Mouse (Mus musculus): Measurements from ENCODE around the gene Csrnp1. TPM values are rescaled to one million over a fixed set of nuclear protein-coding genes. Genes with fewer than 3 reads are reported as not detected.
A peak's percentile ranks its signal among the peaks of the same experiment; 100 is the strongest.
"Not testable (repeated sequence)": the region's sequence is repeated elsewhere in the genome, so short reads cannot be mapped to it uniquely, and the experiment has no call there.

The Csrnp1 gene
- total RNA-seq, 2 experiments from 2014 or later: 28.7 to 31.3 TPM

- no peak for DNase-seq (ENCODE audit: extremely low spot score in 1 of 2, low spot score in 2 of 2)
- no peak overlapping the region for H3K27ac ChIP-seq
- no peak for TF ChIP-seq CTCF (IDR thresholded peaks at IDR 0.05)
- intact Hi-C loops (cut with DNase I): no loop called here
- no peak overlapping the region for H3K4me3 ChIP-seq
These were observed 30.4 kb upstream of the Csrnp1 start for GRCm38 (mm10) chr9:120014828-120015227.

- no peak for TF ChIP-seq CTCF (IDR thresholded peaks at IDR 0.05)
- no peak for DNase-seq (ENCODE audit: extremely low spot score in 1 of 2, low spot score in 2 of 2)
- H3K4me3 ChIP-seq: no peak overlapping the region
- H3K27ac ChIP-seq: peak overlapping the region; percentile 40
- intact Hi-C loops (cut with DNase I): no loop called here
These were observed 28.9 kb upstream of the Csrnp1 start for GRCm38 (mm10) chr9:120013251-120013820.

DNA sequence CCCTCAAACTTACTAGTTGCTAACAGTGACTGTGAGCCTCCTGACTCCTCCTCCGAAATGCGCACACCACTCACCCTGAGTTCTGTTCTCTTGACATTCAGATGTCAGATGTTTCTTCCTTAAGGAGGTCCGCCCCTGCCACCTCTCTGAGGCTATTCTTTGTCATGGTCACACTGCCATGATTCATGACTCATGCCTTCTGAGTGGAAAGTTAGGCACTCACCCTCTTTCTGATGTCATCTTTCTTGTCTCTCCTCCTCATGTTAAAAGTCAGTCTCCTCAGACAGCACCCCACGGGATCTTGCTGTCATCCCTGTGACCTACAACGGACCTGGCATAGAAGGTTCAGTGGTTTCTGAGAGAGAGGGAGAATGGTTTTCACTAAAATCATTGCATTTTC lies 28.3 kb upstream of the Csrnp1 start:
- no peak overlapping the region for H3K4me3 ChIP-seq
- intact Hi-C loops (cut with DNase I): no loop called here
- TF ChIP-seq CTCF (IDR thresholded peaks at IDR 0.05): no peak
- peak overlapping the region; percentile 40 for H3K27ac ChIP-seq
- DNase-seq (ENCODE audit: extremely low spot score in 1 of 2, low spot score in 2 of 2): peak in 1 of 2 experiments; percentile 38

GRCm38 (mm10) chr9:120012161-120012560 lies 27.7 kb upstream of the Csrnp1 start:
- peak overlapping the region; percentile 32; the same call in 1 of the 2 replicates for H3K27ac ChIP-seq
- DNase-seq (ENCODE audit: extremely low spot score in 1 of 2, low spot score in 2 of 2); intact Hi-C loops (cut with DNase I): not testable (repeated sequence)

DNA sequence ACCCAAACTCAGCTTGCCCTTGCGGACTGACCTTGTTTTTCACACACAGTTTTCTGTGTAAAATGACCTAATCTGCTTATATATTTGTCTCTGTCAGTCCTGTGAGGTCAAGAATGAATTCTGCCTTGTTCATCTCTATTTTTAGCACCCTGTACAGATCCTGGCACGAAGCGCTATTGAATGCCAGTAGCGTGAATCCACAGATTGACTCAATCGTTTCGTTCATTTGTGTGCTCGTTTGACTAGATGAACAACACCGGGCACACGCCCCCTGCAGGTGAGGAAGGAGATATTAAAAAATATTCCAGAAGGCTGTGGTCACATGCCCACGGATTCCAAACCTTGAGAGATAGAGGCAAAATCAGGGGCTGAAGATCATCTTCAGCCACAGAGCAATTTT lies 27.1 kb upstream of the Csrnp1 start:
- TF ChIP-seq CTCF (IDR thresholded peaks at IDR 0.05): peak; percentile 70
- intact Hi-C loops (cut with DNase I): loop anchor here (1.0 kb wide), 2 partner anchors 28 to 48 kb away; no protein-coding TSS in a partner anchor
- peak overlapping the region; percentile 43 for H3K4me3 ChIP-seq

More at GRCm38 (mm10) chr9:120012161-120012560, 27.7 kb upstream of the Csrnp1 start:
- not testable (repeated sequence) for H3K4me3 ChIP-seq

DNA sequence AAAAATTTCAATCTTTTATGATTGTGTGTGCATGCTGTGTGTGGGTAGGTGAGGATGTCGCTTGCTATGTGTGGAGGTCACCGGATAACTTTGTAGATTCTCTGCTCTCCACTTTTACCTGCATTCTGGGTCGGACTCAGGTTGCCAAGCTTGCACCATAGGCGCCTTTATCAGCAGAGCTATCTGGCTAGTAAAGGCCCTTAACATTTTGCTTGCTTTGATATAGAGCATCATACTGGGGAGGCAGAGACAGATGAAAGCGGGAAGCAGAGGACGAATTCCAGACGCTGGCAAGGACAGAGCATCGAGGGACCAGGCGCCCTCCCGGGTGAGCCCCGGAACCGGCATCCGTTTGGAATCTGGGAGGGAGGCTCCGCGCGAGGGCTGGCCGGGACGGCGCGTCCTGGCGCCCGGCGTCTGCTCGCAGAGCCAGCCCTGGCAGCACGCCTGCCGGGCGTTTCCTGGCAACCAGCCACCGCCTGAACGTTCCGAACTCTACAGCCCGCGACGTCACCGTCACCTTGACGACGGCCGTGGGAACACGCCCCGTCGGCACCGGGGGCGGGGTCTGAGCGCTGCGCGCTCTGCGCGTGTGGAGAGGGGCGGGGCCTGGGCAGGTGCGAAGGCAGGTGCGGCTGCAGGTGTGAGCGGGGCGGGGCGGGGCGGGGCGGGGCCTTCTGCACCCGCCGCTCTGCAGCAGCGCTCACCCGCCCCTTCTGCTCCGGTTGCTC lies 26.5 kb upstream of the Csrnp1 start:
- peak; percentile 98 to 99 for DNase-seq (ENCODE audit: extremely low spot score in 1 of 2, low spot score in 2 of 2)
- TF ChIP-seq CTCF (IDR thresholded peaks at IDR 0.05): no peak
- Histone ChIP-seq H3K27ac (peak overlapping the region; percentile 97), H3K4me3 (peak overlapping the region; percentile 43)
- intact Hi-C loops (cut with DNase I): loop anchor here (1.0 kb wide), 2 partner anchors 28 to 48 kb away; no protein-coding TSS in a partner anchor

More for the DNA sequence above, 27.1 kb upstream of the Csrnp1 start:
- H3K27ac ChIP-seq: peak overlapping the region; percentile 97
- peak; percentile 51 to 71 for DNase-seq (ENCODE audit: extremely low spot score in 1 of 2, low spot score in 2 of 2)

DNA sequence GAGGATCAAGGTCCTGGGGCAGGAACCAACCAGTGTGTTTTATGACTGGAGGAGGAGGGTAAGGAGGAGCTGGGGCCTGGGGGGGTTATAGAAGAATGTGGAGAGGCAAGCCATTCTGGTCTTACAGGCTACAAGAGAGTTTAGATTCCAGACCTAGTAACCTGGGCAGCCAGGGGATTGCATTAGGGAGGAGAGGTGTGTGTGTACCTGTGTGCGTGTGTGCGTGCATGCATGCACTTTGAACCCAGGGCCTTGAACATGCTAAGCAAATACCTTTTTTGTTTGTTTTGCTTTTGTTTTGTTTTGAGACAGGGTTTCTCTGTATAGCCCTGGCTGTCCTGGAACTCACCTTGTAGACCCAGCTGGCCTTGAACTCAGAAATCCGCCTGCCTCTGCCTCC lies 25.4 kb upstream of the Csrnp1 start:
- intact Hi-C loops (cut with DNase I): no loop called here
- no peak overlapping the region for H3K4me3 ChIP-seq

GRCm38 (mm10) chr9:120009226-120009841 lies 24.9 kb upstream of the Csrnp1 start:
- Histone ChIP-seq H3K27ac (no peak overlapping the region), H3K4me3 (no peak overlapping the region)
- intact Hi-C loops (cut with DNase I): no loop called here
- no peak for TF ChIP-seq CTCF (IDR thresholded peaks at IDR 0.05)
- no peak for DNase-seq (ENCODE audit: extremely low spot score in 1 of 2, low spot score in 2 of 2)

More for the DNA sequence above, 25.4 kb upstream of the Csrnp1 start:
- TF ChIP-seq CTCF (IDR thresholded peaks at IDR 0.05): no peak
- DNase-seq (ENCODE audit: extremely low spot score in 1 of 2, low spot score in 2 of 2): no peak
- no peak overlapping the region for H3K27ac ChIP-seq

GRCm38 (mm10) chr9:120007833-120008232 lies 23.4 kb upstream of the Csrnp1 start:
- DNase-seq (ENCODE audit: extremely low spot score in 1 of 2, low spot score in 2 of 2): no peak
- Histone ChIP-seq H3K4me3 (no peak overlapping the region), H3K27ac (no peak overlapping the region)
- peak; percentile 8; the same call in 1 of the 2 replicates for TF ChIP-seq CTCF (IDR thresholded peaks at IDR 0.05)
- intact Hi-C loops (cut with DNase I): no loop called here

DNA sequence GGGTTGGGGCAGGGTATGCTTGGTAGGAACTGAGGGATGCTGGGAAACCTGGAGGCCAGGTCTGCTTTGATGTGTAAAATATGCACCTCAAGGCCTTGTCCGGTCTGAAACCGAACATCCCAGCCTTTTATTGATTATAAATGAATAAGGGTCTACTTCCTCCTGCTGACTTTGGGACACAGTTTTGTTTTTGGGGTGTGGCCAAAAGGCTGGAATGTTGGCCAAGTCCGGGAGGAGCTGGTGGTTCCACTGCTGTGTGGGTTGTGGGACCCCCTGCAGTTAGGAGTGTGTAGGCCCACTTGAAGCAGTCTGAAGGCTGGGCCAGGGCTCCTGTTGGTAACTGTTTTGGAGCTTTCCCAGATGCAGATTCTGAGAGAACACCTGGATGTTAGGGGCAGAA lies 21.5 kb upstream of the Csrnp1 start:
- H3K4me3 ChIP-seq: no peak overlapping the region

GRCm38 (mm10) chr9:120002893-120003292 lies 18.4 kb upstream of the Csrnp1 start:
- no peak for TF ChIP-seq CTCF (IDR thresholded peaks at IDR 0.05)
- intact Hi-C loops (cut with DNase I): no loop called here
- H3K4me3 ChIP-seq: no peak overlapping the region
- H3K27ac ChIP-seq: no peak overlapping the region
- no peak for DNase-seq (ENCODE audit: extremely low spot score in 1 of 2, low spot score in 2 of 2)

More for the DNA sequence above, 21.5 kb upstream of the Csrnp1 start:
- no peak for DNase-seq (ENCODE audit: extremely low spot score in 1 of 2, low spot score in 2 of 2)
- H3K27ac ChIP-seq: no peak overlapping the region
- no peak for TF ChIP-seq CTCF (IDR thresholded peaks at IDR 0.05)
- intact Hi-C loops (cut with DNase I): no loop called here
